Mouse (Mus musculus) hindlimb bud, embryonic 11.5 days (tissue): ENCODE results near the gene Ppm1h.
"Not testable (repeated sequence)": the region's sequence is repeated elsewhere in the genome, so short reads cannot be mapped to it uniquely, and the experiment has no call there.

Experiments used
- DNase-seq: peaks from one replicate; pipeline ENCODE4 v3.0.0-alpha.2; 2012; ENCODE audit warnings: low read depth, low spot score; ENCODE audit errors: extremely low spot score

Gene Ppm1h

GRCm38 (mm10) chr10:122963463-122964240 lies 285.1 kb downstream of the Ppm1h start:
- no peak for DNase-seq

- DNase-seq: no peak
Observed at GRCm38 (mm10) chr10:122964241-122964636, 285.7 kb downstream of the Ppm1h start.

GRCm38 (mm10) chr10:122965650-122966049 lies 287.1 kb downstream of the Ppm1h start:
- not testable (repeated sequence) for DNase-seq

- DNase-seq: no peak
Observed at GRCm38 (mm10) chr10:122966421-122966820, 287.9 kb downstream of the Ppm1h start.

GRCm38 (mm10) chr10:122970188-122970587 lies 291.6 kb downstream of the Ppm1h start:
- DNase-seq: no peak

GRCm38 (mm10) chr10:122973241-122973640 lies 294.7 kb downstream of the Ppm1h start:
- no peak for DNase-seq

- no peak for DNase-seq
Observed at GRCm38 (mm10) chr10:122976038-122976437, 297.5 kb downstream of the Ppm1h start.

- no peak for DNase-seq
Observed at GRCm38 (mm10) chr10:122979356-122979755, 300.8 kb downstream of the Ppm1h start.

- DNase-seq: no peak
Observed at GRCm38 (mm10) chr10:122980123-122980522, 301.6 kb downstream of the Ppm1h start.

- DNase-seq: no peak
Observed at GRCm38 (mm10) chr10:122982909-122983578, 304.5 kb downstream of the Ppm1h start.

GRCm38 (mm10) chr10:122983579-122984530 lies 305.3 kb downstream of the Ppm1h start:
- DNase-seq: no peak

GRCm38 (mm10) chr10:122984531-122985251 lies 306.1 kb downstream of the Ppm1h start:
- DNase-seq: no peak

- DNase-seq: no peak
Observed at GRCm38 (mm10) chr10:122985252-122985514, 306.6 kb downstream of the Ppm1h start.

- DNase-seq: no peak
Observed at GRCm38 (mm10) chr10:122985515-122986319, 307.2 kb downstream of the Ppm1h start.

GRCm38 (mm10) chr10:122986320-122987225 lies 308.0 kb downstream of the Ppm1h start:
- DNase-seq: no peak

GRCm38 (mm10) chr10:122987671-122988128 lies 309.1 kb downstream of the Ppm1h start:
- no peak for DNase-seq

GRCm38 (mm10) chr10:122988372-122988771 lies 309.8 kb downstream of the Ppm1h start:
- no peak for DNase-seq

- no peak for DNase-seq
Observed at GRCm38 (mm10) chr10:122989916-122990315, 311.4 kb downstream of the Ppm1h start.

GRCm38 (mm10) chr10:122990606-122991005 lies 312.0 kb downstream of the Ppm1h start:
- DNase-seq: no peak
